In the genomic region with DNA sequence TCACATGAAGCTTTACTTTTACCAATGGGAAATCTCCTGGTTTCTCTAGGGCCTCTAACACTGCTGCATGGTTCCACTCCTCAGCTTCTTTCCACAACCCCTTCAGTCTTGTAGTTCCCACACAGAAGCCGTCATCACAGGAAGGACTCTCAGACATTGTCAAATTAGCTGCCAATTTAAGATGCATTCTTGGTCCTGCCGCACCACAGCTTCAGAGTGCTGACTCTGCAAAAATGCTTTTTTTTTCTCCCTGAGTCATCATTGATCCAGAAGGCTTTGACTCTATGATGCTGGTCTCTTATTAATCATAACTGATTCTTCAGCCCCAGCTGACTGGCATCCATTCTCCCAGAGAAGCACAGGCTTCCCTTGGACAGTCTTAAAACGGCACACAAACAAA, we compare ENCODE assay signal across 25 mouse cellular contexts. TPM values are rescaled to one million over a fixed set of nuclear protein-coding genes. Genes with fewer than 3 reads are reported as not detected.
A peak's percentile ranks its signal among the peaks of the same experiment; 100 is the strongest.
DNase-seq lines count a peak whose midpoint lies in the region; ATAC-seq lines count a peak whose summit lies in the region.
"Had no signal": no experiment of that assay in that cellular context is flagged by ENCODE, and none has a peak within 500 bp of the region (broad histone marks: within the 10 kb centered on the region; RNA-seq: fewer than 3 reads in every experiment).

No protein-coding gene starts in this region.

- H3K9ac ChIP-seq in heart, embryonic 16.5 days (ENCODE audit: low read length): no peak overlapping the region
- no peak overlapping the region for H3K9ac ChIP-seq in liver, embryonic 15.5 days
- H3K9ac ChIP-seq: forebrain, embryonic 15.5 days; heart, embryonic 13.5 days; hindbrain, embryonic 13.5 days had no signal

- no peak overlapping the region for H3K4me3 ChIP-seq in heart, embryonic 16.5 days (ENCODE audit: low read length)
- no peak overlapping the region for H3K4me3 ChIP-seq in liver, embryonic 15.5 days (replicated peaks)
- H3K4me3 ChIP-seq: forebrain, embryonic 15.5 days; heart, embryonic 13.5 days; hindbrain, embryonic 13.5 days; midbrain, embryonic 10.5 days; myocyte had no signal

- H3K4me2 ChIP-seq in heart, embryonic 16.5 days (ENCODE audit: low read depth, low read length): no peak overlapping the region
- H3K4me2 ChIP-seq in liver, embryonic 15.5 days: no peak overlapping the region
- H3K4me2 ChIP-seq: forebrain, embryonic 15.5 days; heart, embryonic 13.5 days; hindbrain, embryonic 13.5 days had no signal

- no peaks in the 10 kb centered on the region for H3K36me3 ChIP-seq in heart, embryonic 16.5 days (ENCODE audit: control insufficient read depth, insufficient read depth)
- no peaks in the 10 kb centered on the region for H3K36me3 ChIP-seq in liver, embryonic 15.5 days (replicated peaks)
- H3K36me3 ChIP-seq: forebrain, embryonic 15.5 days; heart, embryonic 13.5 days; hindbrain, embryonic 13.5 days; midbrain, embryonic 10.5 days had no signal

- H3K9me3 ChIP-seq in heart, embryonic 16.5 days (replicated peaks; ENCODE audit: control insufficient read depth, low read length): no peaks in the 10 kb centered on the region
- no peaks in the 10 kb centered on the region for H3K9me3 ChIP-seq in liver, embryonic 15.5 days (replicated peaks)
- H3K9me3 ChIP-seq: forebrain, embryonic 15.5 days; heart, embryonic 13.5 days; hindbrain, embryonic 13.5 days; midbrain, embryonic 10.5 days had no signal

- no peak for ATAC-seq in heart, embryonic 16.5 days (replicated peaks; ENCODE audit: extremely low read depth, insufficient read depth, low FRiP score)
- no peak for ATAC-seq in liver, embryonic 15.5 days (ENCODE audit: insufficient read depth)
- ATAC-seq: forebrain, embryonic 15.5 days; midbrain, embryonic 16.5 days had no signal

- H3K4me1 ChIP-seq in heart, embryonic 16.5 days (ENCODE audit: control insufficient read depth, insufficient read depth, low read length): no peaks in the 10 kb centered on the region
- peaks cover 31% of the 10 kb centered on the region for H3K4me1 ChIP-seq in liver, embryonic 15.5 days (replicated peaks)
- H3K4me1 ChIP-seq: forebrain, embryonic 15.5 days; heart, embryonic 13.5 days; hindbrain, embryonic 13.5 days; midbrain, embryonic 10.5 days had no signal

- no peaks in the 10 kb centered on the region for H3K27me3 ChIP-seq in heart, embryonic 16.5 days (ENCODE audit: control insufficient read depth, insufficient read depth, low read length)
- H3K27me3 ChIP-seq in liver, embryonic 15.5 days: no peaks in the 10 kb centered on the region
- H3K27me3 ChIP-seq: forebrain, embryonic 15.5 days; heart, embryonic 13.5 days; hindbrain, embryonic 13.5 days had no signal

- 0 out of 2 replicates have a peak overlapping the region, but pooled peaks have one; percentile 38 for H3K27ac ChIP-seq in heart, embryonic 16.5 days (ENCODE audit: low read length)
- H3K27ac ChIP-seq in liver, embryonic 15.5 days (replicated peaks): peak overlapping the region; percentile 53
- H3K27ac ChIP-seq: forebrain, embryonic 15.5 days; heart, embryonic 13.5 days; hindbrain, embryonic 13.5 days; midbrain, embryonic 10.5 days had no signal

- 70% methylated on average over 3 of the region's 3 CpGs for WGBS in heart, embryonic 16.5 days
- WGBS in liver, embryonic 15.5 days (ENCODE audit: insufficient replicate concordance): 76% methylated on average over 3 of the region's 3 CpGs

- no peak for DNase-seq in heart, adult 18-20 months
- peak; percentile 39 for DNase-seq in thymus, postnatal 0 days (ENCODE audit: low spot score)
- DNase-seq in thymus, postnatal 25 days: no peak
- no peak for DNase-seq in urinary bladder, postnatal 14 days (ENCODE audit: low spot score)
- DNase-seq in kidney, adult 18-20 months: no peak
- DNase-seq: adrenal gland, postnatal 10 days; cerebellum, adult 8-10 months; cerebellum, postnatal 36 days; embryo, embryonic 11 days; gastrocnemius, postnatal 10 days; heart, adult 11 months; heart, postnatal 36 days; kidney, adult 8-10 months; kidney, postnatal 10 days; lung, adult 18-20 months; lung, postnatal 10 days; right cerebral cortex, adult 18-20 months had no signal

RNA-seq across cellular contexts. Expression of a gene that starts 19.2 kb away (rescaled TPM):
- 76.3 and 93.0 TPM in 2 replicates for polyA plus RNA-seq in heart, embryonic 16.5 days (2015; fragmentation: Nextera tagmentation; extraction: Ambion mirVana)
- 10 to 100 TPM; 79.4 to 84.7 TPM for total RNA-seq in heart, adult 18-20 months (2021)
- 354 and 407 TPM in 2 replicates for polyA plus RNA-seq in thymus, postnatal 0 days (2015; fragmentation: Nextera tagmentation; extraction: Ambion mirVana)
- 266 and 301 TPM in 2 replicates for polyA plus RNA-seq in liver, embryonic 15.5 days (2015; fragmentation: Nextera tagmentation; extraction: Ambion mirVana)
